Mouse (Mus musculus): ENCODE data around the gene Bmf.

The Bmf gene

DNA sequence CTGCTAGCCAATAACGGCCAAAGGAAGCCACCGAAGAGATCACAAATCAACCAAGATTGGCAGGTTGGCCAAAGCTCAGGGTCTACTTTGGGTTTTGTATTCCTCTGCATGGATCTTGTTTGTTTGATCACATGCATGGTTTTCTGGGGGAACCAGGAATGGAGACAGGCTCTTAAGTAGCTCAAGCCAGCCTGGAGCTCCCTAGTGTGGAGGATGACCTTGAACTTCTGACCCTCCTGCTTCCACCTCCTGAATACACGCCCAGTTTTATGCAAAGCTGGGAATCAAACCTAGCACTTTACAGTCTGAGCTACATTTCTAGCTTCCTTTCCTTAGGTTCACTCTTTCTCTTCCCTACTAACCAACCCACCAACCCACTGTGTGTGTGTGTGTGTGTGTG is 64.1 kb downstream of the Bmf start:
- Histone ChIP-seq H3K36me3 (ENCODE audit: control insufficient read depth, insufficient read depth, low read length, poor library complexity, severe bottlenecking) (no peaks in the 10 kb centered on the region), H3K27me3 (ENCODE audit: control insufficient read depth, insufficient read depth, low read length, poor library complexity, severe bottlenecking) (no peaks in the 10 kb centered on the region)
- DNase-seq (ENCODE audit: low read depth, low spot score): no peak

GRCm38 (mm10) chr2:118484386-118484898 is 65.0 kb downstream of the Bmf start:
- Histone ChIP-seq H3K27me3 (ENCODE audit: control insufficient read depth, insufficient read depth, low read length, poor library complexity, severe bottlenecking) (no peaks in the 10 kb centered on the region), H3K36me3 (ENCODE audit: control insufficient read depth, insufficient read depth, low read length, poor library complexity, severe bottlenecking) (no peaks in the 10 kb centered on the region)
- DNase-seq (ENCODE audit: low read depth, low spot score): no peak

GRCm38 (mm10) chr2:118483032-118483431 is 66.5 kb downstream of the Bmf start:
- no peak for DNase-seq (ENCODE audit: low read depth, low spot score)
- Histone ChIP-seq H3K36me3 (ENCODE audit: control insufficient read depth, insufficient read depth, low read length, poor library complexity, severe bottlenecking) (no peaks in the 10 kb centered on the region), H3K27me3 (ENCODE audit: control insufficient read depth, insufficient read depth, low read length, poor library complexity, severe bottlenecking) (no peaks in the 10 kb centered on the region)

DNA sequence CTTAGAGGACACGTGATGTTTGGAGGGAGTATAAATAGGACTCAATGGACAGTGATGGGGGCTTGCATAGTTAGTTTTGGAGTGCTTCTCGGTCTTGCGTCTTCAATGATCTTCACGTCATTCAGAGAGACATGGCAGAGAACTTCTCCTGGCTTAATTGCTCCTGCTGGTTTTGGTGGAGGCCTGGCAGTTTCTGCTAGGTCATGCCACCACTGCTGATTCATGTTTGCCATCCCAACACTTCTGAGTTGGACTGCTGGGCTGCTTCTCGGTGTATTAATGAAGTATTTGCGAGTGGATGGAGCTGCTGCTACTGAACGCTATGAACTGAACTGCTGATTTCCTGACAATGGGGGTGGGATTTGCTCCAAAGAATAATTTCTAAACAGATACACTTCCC is 68.6 kb downstream of the Bmf start:
- Histone ChIP-seq H3K27me3 (ENCODE audit: control insufficient read depth, insufficient read depth, low read length, poor library complexity, severe bottlenecking) (no peaks in the 10 kb centered on the region), H3K36me3 (ENCODE audit: control insufficient read depth, insufficient read depth, low read length, poor library complexity, severe bottlenecking) (no peaks in the 10 kb centered on the region)
- DNase-seq (ENCODE audit: low read depth, low spot score): no peak

GRCm38 (mm10) chr2:118479550-118479909 is 70.0 kb downstream of the Bmf start, which contains the start of gene Srp14:
TSS of gene Srp14 (minus strand) at chr2:118479711.
- DNase-seq (ENCODE audit: low read depth, low spot score): peak; percentile 96
- H3K27me3 ChIP-seq (ENCODE audit: control insufficient read depth, insufficient read depth, low read length, poor library complexity, severe bottlenecking): no peaks in the 10 kb centered on the region
- no peaks in the 10 kb centered on the region; the same call in none of the 2 replicates for H3K36me3 ChIP-seq (ENCODE audit: control insufficient read depth, insufficient read depth, low read length, poor library complexity, severe bottlenecking)

DNA sequence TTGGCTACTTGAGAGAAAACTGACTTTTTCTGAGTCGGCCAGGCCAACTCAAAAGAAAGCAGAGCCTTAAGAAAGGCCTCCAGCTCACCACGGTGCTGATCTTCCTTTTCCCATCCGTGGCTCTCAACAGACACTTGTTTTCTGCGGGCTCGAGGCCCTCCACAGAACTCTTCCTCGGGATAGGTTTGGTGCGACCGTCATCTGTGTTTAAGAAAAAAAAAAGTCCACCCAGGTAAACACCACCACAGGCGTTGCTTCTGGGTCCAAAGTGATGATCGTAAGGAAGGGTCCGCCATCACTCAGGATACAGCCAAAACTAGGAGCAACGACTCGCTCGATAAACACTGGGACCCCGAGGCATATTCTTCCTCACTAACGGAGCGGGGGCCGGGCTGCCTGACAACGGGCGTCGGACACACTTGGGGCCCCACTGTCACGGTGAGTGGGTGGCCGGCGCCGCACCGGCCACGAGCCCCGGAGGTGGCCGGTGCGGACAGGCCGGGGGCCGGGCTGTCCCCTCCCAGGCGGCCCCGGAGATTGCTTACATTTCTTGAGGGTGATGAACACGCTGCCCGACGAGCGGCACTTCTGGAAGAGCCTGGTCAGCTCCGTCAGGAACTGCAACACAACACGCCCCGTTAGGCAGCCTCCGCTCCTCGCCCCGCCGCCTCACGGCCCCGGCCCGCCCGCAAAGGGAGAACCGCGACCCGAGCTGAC is 70.5 kb downstream of the Bmf start:
- DNase-seq (ENCODE audit: low read depth, low spot score): no peak
- H3K27me3 ChIP-seq (ENCODE audit: control insufficient read depth, insufficient read depth, low read length, poor library complexity, severe bottlenecking): no peaks in the 10 kb centered on the region
- no peaks in the 10 kb centered on the region; the same call in none of the 2 replicates for H3K36me3 ChIP-seq (ENCODE audit: control insufficient read depth, insufficient read depth, low read length, poor library complexity, severe bottlenecking)

Data from splenic B cell, adult 2 months (primary cell).